Comparison of ENCODE assay signal across 25 mouse cellular contexts in the genomic region with DNA sequence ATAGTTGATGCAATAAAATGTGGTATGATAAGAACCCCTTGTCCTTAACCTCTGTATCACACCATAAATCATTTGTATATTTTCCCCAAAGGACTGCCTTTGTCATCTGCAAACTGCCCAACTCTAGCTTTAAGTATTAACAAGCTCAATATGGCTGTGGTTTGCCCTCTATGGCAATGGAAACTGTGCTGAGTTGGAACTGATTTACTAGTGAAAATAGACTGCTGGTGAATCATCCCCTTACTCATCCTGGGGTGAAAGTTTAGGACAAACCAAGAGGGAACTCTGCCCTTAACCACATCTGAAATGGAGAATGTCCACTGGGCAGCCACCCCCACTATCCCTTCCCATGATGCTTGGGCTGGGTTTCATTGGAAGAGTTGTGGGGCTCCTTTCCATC.
DNase-seq lines count a peak whose midpoint lies in the region; ATAC-seq and TF ChIP-seq lines count a peak whose summit lies in the region.
"Had no signal": no experiment of that assay in that cellular context is flagged by ENCODE, and none has a peak within 500 bp of the region (broad histone marks: within the 10 kb centered on the region; RNA-seq: fewer than 3 reads in every experiment).

No protein-coding gene starts in this region.

- no peaks in the 10 kb centered on the region for H3K27me3 ChIP-seq in C2C12 (ENCODE audit: control insufficient read depth, insufficient read depth, insufficient read length)
- H3K27me3 ChIP-seq in Patski: no peaks in the 10 kb centered on the region
- no peaks in the 10 kb centered on the region for H3K27me3 ChIP-seq in midbrain, embryonic 16.5 days (ENCODE audit: control insufficient read depth, insufficient read depth, low read depth, low read length)
- no peaks in the 10 kb centered on the region for H3K27me3 ChIP-seq in hindbrain, postnatal 0 days (ENCODE audit: insufficient read depth, low read length)
- H3K27me3 ChIP-seq: hindbrain, embryonic 12.5 days; hindbrain, embryonic 15.5 days; intestine, embryonic 15.5 days had no signal

- no peak overlapping the region for H3ac ChIP-seq in C2C12 (ENCODE audit: control insufficient read depth, insufficient read length, low read depth)

- DNase-seq in Patski (ENCODE audit: low read depth, low spot score): peak; percentile 69
- DNase-seq in fibroblast of lung, adult 2 months (ENCODE audit: low read depth): peak; percentile 46
- no peak for DNase-seq in hindbrain, postnatal 0 days (ENCODE audit: low spot score)
- DNase-seq in right cerebral cortex, postnatal 36 days (ENCODE audit: low spot score in 2 of 2): no peak
- DNase-seq: adrenal gland, adult 8-10 months; adrenal gland, postnatal 36 days; B cell, adult 2 months; cerebellum, adult 11-12 months; cerebellum, adult 8-10 months; cerebellum, postnatal 10 days; cerebellum, postnatal 36 days; forebrain, postnatal 0 days; gastrocnemius, adult 2 months; gastrocnemius, postnatal 14 days; heart, adult 11 months; kidney, adult 11 months; kidney, adult 8-10 months had no signal

- no peaks in the 10 kb centered on the region for H3K9me3 ChIP-seq in midbrain, embryonic 16.5 days (replicated peaks; ENCODE audit: control insufficient read depth, low read length, poor library complexity, severe bottlenecking)
- no peaks in the 10 kb centered on the region for H3K9me3 ChIP-seq in hindbrain, postnatal 0 days (ENCODE audit: low read length)
- H3K9me3 ChIP-seq: hindbrain, embryonic 12.5 days; hindbrain, embryonic 15.5 days; intestine, embryonic 15.5 days had no signal

- H3K4me2 ChIP-seq in midbrain, embryonic 16.5 days (ENCODE audit: low read length): no peak overlapping the region
- H3K4me2 ChIP-seq in hindbrain, postnatal 0 days (ENCODE audit: low read depth, low read length): no peak overlapping the region
- H3K4me2 ChIP-seq: heart, embryonic 11.5 days; hindbrain, embryonic 12.5 days; hindbrain, embryonic 15.5 days; intestine, embryonic 15.5 days had no signal

- CTCF ChIA-PET in Patski (lab: Charles Lee): no interaction called here

- no peak overlapping the region for H3K27ac ChIP-seq in midbrain, embryonic 16.5 days (ENCODE audit: low read length)
- H3K27ac ChIP-seq in hindbrain, postnatal 0 days: no peak overlapping the region
- H3K27ac ChIP-seq: gastrocnemius, adult 2 months; hindbrain, embryonic 12.5 days; hindbrain, embryonic 15.5 days; intestine, embryonic 15.5 days had no signal

- H3K9ac ChIP-seq in midbrain, embryonic 16.5 days (ENCODE audit: low read depth, low read length): no peak overlapping the region
- no peak overlapping the region for H3K9ac ChIP-seq in hindbrain, postnatal 0 days (replicated peaks; ENCODE audit: low read length)
- H3K9ac ChIP-seq: forebrain, postnatal 0 days; hindbrain, embryonic 12.5 days; hindbrain, embryonic 15.5 days; intestine, embryonic 15.5 days had no signal

- no peak overlapping the region for H3K4me3 ChIP-seq in C2C12 (ENCODE audit: insufficient read depth, poor library complexity, severe bottlenecking)
- H3K4me3 ChIP-seq in midbrain, embryonic 16.5 days (ENCODE audit: low read depth, low read length): no peak overlapping the region
- H3K4me3 ChIP-seq in hindbrain, postnatal 0 days (ENCODE audit: low read length): no peak overlapping the region
- H3K4me3 ChIP-seq: gastrocnemius, adult 2 months; hindbrain, embryonic 12.5 days; hindbrain, embryonic 15.5 days; intestine, embryonic 15.5 days had no signal

- in situ Hi-C loops in Patski (cut with MboI; ENCODE audit: low pct_unique_long_range_greater_than_20kb): no loop called here

- H3K36me3 ChIP-seq in C2C12 (ENCODE audit: control insufficient read depth, insufficient read depth): no peaks in the 10 kb centered on the region
- no peaks in the 10 kb centered on the region for H3K36me3 ChIP-seq in midbrain, embryonic 16.5 days (ENCODE audit: control insufficient read depth, insufficient read depth, low read length)
- H3K36me3 ChIP-seq in hindbrain, postnatal 0 days (ENCODE audit: insufficient read depth, low read length): no peaks in the 10 kb centered on the region
- H3K36me3 ChIP-seq: hindbrain, embryonic 12.5 days; hindbrain, embryonic 15.5 days; intestine, embryonic 15.5 days had no signal

- TF ChIP-seq CTCF in C2C12 (IDR thresholded peaks at IDR 0.05; ENCODE audit: control insufficient read depth, insufficient read depth, insufficient read length) (no peak), Patski (IDR thresholded peaks at IDR 0.05) (no peak)
- TF ChIP-seq CTCF in hindbrain, postnatal 0 days (IDR thresholded peaks at IDR 0.05; ENCODE audit: low read depth): no peak

- POLR2A ChIA-PET in Patski (lab: Charles Lee): no interaction called here

- ATAC-seq in Patski: no peak
- ATAC-seq in midbrain, embryonic 16.5 days: no peak
- no peak for ATAC-seq in hindbrain, postnatal 0 days
- ATAC-seq: CD4-positive, CD25-positive, alpha-beta regulatory T cell, adult 4 months; forebrain, embryonic 14.5 days; forebrain, postnatal 0 days; intestine, embryonic 15.5 days had no signal

- H3K79me2 ChIP-seq in C2C12 (ENCODE audit: control insufficient read depth, insufficient read depth): no peaks in the 10 kb centered on the region

- H3K79me3 ChIP-seq in C2C12 (ENCODE audit: low read depth): no peaks in the 10 kb centered on the region

- no peaks in the 10 kb centered on the region for H3K4me1 ChIP-seq in midbrain, embryonic 16.5 days (ENCODE audit: control insufficient read depth, insufficient read depth, low read length)
- no peaks in the 10 kb centered on the region for H3K4me1 ChIP-seq in hindbrain, postnatal 0 days (ENCODE audit: insufficient read depth, low read length)
- H3K4me1 ChIP-seq: hindbrain, embryonic 12.5 days; hindbrain, embryonic 15.5 days; intestine, embryonic 15.5 days had no signal

TF ChIP-seq in C2C12, 6 proteins besides CTCF, POLR2A, EP300 and RAD21:
- TF ChIP-seq MAX (IDR thresholded peaks at IDR 0.05): no peak
- TF ChIP-seq MYOG (IDR thresholded peaks at IDR 0.05; ENCODE audit: control insufficient read depth, extremely low read depth, insufficient read length): no peak
- TF ChIP-seq FOSL1 (IDR thresholded peaks at IDR 0.05; ENCODE audit: insufficient read depth, low read length, poor library complexity, severe bottlenecking): peak; percentile 98
- peak; percentile 81 for TF ChIP-seq CEBPB (IDR thresholded peaks at IDR 0.05; ENCODE audit: low read depth)
- no peak for TF ChIP-seq MYOD1 (IDR thresholded peaks at IDR 0.05; ENCODE audit: control insufficient read depth, insufficient read length, low read depth)

Comparison
In these comparisons a context has a peak if more than half of its experiments do, and no peak if none do; other contexts are left out.
1. DNase-seq: peak in Patski (single experiment) and fibroblast of lung, adult 2 months (single experiment); none in hindbrain, postnatal 0 days (single experiment) and right cerebral cortex, postnatal 36 days (0 of 2).